Mouse (Mus musculus) ES-Bruce4 (cell line): ENCODE measurements around the gene Cdk5r1.

Source experiments
- CTCF ChIP-seq: IDR thresholded peaks from one replicate; pipeline ENCODE4 v1.8.1; 2011; ENCODE audit warnings: low read depth, low read length
- POLR2A ChIP-seq: IDR thresholded peaks from one replicate; pipeline ENCODE4 v1.8.1; 2011; ENCODE audit warnings: low read length; ENCODE audit not compliant: insufficient read depth

- TF ChIP-seq CTCF (no peak), POLR2A (no peak)
Measured at GRCm38 (mm10) chr11:80478694-80479412, 2.0 kb downstream of the Cdk5r1 start.
